Mouse (Mus musculus): Measurements from ENCODE around the gene Bhlhe23.
A peak's percentile ranks its signal among the peaks of the same experiment; 100 is the strongest.

Gene Bhlhe23

GRCm38 (mm10) chr2:180775223-180775622 is 1.5 kb downstream of the Bhlhe23 start:
- no peak for DNase-seq

- no peak for DNase-seq
These were observed 11.0 kb downstream of the Bhlhe23 start for GRCm38 (mm10) chr2:180765713-180766112.

- peak; percentile 21 for DNase-seq
These were observed 11.7 kb downstream of the Bhlhe23 start for GRCm38 (mm10) chr2:180764986-180765385.

GRCm38 (mm10) chr2:180758513-180759263 is 18.0 kb downstream of the Bhlhe23 start:
- no peak for DNase-seq

GRCm38 (mm10) chr2:180756786-180757185 is 19.9 kb downstream of the Bhlhe23 start:
- no peak for DNase-seq

- DNase-seq, result no peak
These were observed 20.8 kb downstream of the Bhlhe23 start for GRCm38 (mm10) chr2:180755896-180756295.

- DNase-seq, result no peak
These were observed 21.6 kb downstream of the Bhlhe23 start for GRCm38 (mm10) chr2:180754976-180755688.

- DNase-seq, result no peak
These were observed 27.8 kb downstream of the Bhlhe23 start for GRCm38 (mm10) chr2:180748904-180749303.

GRCm38 (mm10) chr2:180746569-180747192 is 30.0 kb downstream of the Bhlhe23 start:
- DNase-seq, result no peak

GRCm38 (mm10) chr2:180745248-180745927 is 31.3 kb downstream of the Bhlhe23 start:
- peak; percentile 74 for DNase-seq

- DNase-seq, result no peak
These were observed 33.4 kb downstream of the Bhlhe23 start for GRCm38 (mm10) chr2:180743321-180743720.

- DNase-seq, result no peak
These were observed 33.9 kb downstream of the Bhlhe23 start for GRCm38 (mm10) chr2:180742820-180743219.

GRCm38 (mm10) chr2:180741421-180741820 is 35.3 kb downstream of the Bhlhe23 start:
- no peak for DNase-seq

- DNase-seq, result no peak
These were observed 36.4 kb downstream of the Bhlhe23 start for GRCm38 (mm10) chr2:180740349-180740748.

GRCm38 (mm10) chr2:180737984-180738383 is 38.7 kb downstream of the Bhlhe23 start:
- DNase-seq, result no peak

- no peak for DNase-seq
These were observed 41.5 kb downstream of the Bhlhe23 start for GRCm38 (mm10) chr2:180735232-180735631.

- no peak for DNase-seq
These were observed 44.7 kb downstream of the Bhlhe23 start for GRCm38 (mm10) chr2:180731984-180732383.

GRCm38 (mm10) chr2:180731036-180731435 is 45.7 kb downstream of the Bhlhe23 start:
- DNase-seq, result no peak

GRCm38 (mm10) chr2:180727613-180728021 is 49.1 kb downstream of the Bhlhe23 start:
- DNase-seq, result peak; percentile 1

GRCm38 (mm10) chr2:180726658-180727442 is 49.9 kb downstream of the Bhlhe23 start:
- no peak for DNase-seq

- DNase-seq, result no peak
These were observed 50.7 kb downstream of the Bhlhe23 start for GRCm38 (mm10) chr2:180725856-180726629.

- DNase-seq, result no peak
These were observed 51.3 kb downstream of the Bhlhe23 start for GRCm38 (mm10) chr2:180725414-180725778.
